Mouse (Mus musculus): Measurements from ENCODE around the gene Nfatc2ip.

- TF ChIP-seq CTCF (IDR thresholded peaks at IDR 0.05; ENCODE audit: extremely low read depth, insufficient read depth, low read length): no peak
- TF ChIP-seq POLR2A (IDR thresholded peaks at IDR 0.05; ENCODE audit: extremely low read depth, insufficient read depth, low read length): no peak
Measured at GRCm38 (mm10) chr7:126417045-126417444, 20.5 kb upstream of the Nfatc2ip start.

All from cortical plate, adult 2 months (tissue).